Mouse (Mus musculus): ENCODE results near the gene Ovol2.

Ovol2 gene

DNA sequence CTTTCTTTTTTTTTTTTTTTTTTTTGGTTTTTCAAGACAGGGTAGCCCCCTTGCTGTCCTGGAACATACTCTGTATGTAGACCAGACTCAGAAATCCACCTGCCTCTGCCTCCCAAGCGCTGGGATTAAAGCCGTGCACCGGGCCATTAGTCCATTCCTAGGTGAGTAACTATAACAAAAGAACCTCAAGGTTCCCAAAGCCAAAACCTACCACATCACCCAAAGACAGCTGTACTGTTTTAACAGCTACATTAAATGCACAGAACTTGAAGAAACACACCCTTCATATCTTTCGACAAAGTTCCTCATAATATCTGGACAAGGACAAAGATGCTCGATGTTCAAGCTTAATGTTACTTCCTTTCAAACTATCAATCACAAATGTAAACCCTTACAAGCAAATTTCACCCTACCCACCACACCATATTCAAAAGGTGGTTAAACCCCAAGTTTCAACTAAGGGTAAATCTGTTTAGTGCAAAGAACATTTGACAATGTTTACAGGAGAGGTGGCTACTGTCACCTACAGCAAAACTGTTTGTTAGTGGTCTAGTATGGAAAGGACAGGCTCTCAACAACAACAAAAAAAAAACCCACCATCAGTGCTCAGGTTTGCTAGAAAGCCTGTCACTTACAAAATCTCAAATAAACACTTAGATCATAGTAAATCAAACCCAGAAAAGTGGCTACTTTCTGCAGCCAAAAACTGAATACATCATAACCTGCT, 64.8 kb downstream of the Ovol2 start:
- DNase-seq: no peak

DNA sequence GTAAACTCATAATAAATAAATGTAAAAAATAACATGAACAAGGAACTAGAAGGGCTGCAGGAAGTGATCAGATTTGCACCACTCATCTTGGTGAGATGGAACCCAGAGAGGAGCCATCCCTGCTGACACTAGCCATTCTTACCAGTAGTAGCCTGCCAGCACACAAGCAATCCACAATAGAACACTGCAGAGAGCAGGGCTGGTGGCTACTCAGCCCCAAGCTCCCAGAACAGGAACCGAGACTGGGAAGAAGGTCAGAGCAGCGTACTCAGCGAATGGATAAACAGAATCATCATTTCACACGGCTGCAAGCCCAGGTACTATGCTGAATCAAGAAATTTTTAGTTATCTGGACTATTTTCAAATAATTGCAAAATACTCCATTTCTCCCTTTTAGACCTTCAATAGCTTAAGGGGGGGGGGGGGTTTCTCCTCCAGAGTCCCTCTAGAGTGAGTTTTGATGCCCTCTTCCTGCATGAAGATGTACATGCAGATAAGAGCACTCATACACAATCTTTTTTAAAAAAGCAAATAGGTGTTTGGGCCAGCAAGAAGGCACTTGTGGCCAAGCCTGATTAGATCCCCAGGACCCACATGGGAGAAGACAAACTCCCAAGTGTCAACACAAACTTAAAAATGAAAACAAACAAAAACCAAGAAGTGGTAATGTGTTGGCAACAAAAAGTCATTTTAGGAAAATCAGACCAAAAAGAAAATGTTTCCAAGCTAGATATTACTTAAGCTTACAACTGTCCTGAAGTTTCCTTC, 65.8 kb downstream of the Ovol2 start:
- no peak for DNase-seq

DNA sequence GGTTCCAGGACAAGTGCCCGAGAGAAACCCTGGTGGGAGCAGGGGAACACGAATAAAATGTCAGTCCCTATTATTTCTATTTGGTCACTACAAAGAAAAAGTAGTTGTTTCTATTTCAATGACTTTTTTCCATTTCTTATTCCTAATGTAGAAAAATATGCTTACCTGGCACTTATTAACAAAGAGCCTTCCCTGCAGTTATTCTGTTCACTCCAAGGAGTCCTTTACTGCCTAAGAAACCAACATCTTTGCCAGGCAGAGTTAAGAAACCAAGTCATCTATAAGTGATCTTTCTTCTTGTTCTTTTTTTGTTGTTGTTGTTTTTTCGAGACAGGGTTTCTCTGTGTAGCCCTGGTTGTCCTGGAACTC, 66.8 kb downstream of the Ovol2 start:
- no peak for DNase-seq

DNA sequence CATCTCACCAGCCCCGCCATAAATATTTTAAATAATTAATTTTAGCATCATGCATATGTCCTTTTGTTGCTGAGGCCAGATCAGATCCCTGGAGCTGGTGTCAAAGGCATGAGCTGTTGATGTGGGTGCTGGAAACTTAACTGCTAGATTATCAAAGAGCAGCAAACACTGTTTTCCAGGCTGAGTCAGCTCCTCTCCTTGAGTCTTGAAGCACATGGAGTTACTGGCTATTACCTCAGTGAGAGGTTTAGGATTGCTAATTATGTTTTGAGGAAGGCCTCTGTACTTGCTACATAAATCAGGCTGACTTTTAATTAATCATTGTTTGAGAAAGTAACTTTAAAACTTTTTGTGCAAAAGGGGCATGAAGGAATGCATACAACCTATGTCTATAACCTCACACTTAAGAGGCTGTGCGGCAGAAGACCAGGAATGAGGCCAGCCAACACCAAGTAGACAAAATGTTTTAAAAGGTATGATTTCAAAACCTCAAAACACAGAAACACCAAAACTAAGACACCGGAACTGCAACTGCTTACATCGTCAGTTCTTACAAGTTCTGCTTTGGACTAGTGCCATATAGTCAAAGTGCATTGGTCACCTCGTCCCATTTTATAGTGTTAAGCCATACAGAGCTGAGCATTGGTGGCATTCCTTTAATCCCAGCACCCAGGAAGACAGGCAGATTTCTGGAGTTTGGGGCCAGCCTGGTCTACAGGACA, 67.4 kb downstream of the Ovol2 start:
- DNase-seq: no peak

DNA sequence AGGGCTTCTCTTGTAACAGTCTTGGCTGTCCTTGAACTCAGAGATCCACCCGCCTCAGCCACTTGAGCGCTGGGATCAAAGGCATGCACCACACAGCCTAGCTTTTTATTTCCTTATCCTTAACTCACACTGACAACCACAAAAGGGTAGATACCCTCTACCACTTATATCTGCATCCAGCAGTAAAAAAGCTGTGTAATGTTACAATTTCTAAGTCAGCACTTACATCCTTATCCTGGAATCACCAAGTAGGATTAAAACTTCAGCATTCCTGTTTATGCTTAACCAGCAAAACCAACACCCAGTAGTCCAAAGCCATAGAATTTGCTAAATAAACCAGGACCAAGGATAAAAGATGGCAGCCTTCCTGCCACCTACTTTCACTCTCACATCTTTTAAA, 69.1 kb downstream of the Ovol2 start:
- DNase-seq: no peak
